Mouse (Mus musculus) heart, adult 9 months (tissue): ENCODE measurements around the gene Cmss1.

ENCODE experiments used
- DNase-seq, 2 experiments: peaks; one replicate each; pipeline ENCODE4 v3.0.0; 2022; ENCODE audit warnings: low spot score in 2 of 2

Cmss1 gene

GRCm38 (mm10) chr16:57558258-57558657 lies 48.4 kb downstream of the Cmss1 start:
- DNase-seq = no peak

- DNase-seq = no peak
Observed at GRCm38 (mm10) chr16:57556244-57556643, 50.4 kb downstream of the Cmss1 start.

- no peak for DNase-seq
Observed at GRCm38 (mm10) chr16:57555667-57556066, 51.0 kb downstream of the Cmss1 start.

GRCm38 (mm10) chr16:57554886-57555400 lies 51.7 kb downstream of the Cmss1 start:
- no peak for DNase-seq

- no peak for DNase-seq
Observed at GRCm38 (mm10) chr16:57553235-57553634, 53.4 kb downstream of the Cmss1 start.

GRCm38 (mm10) chr16:57552709-57553108 lies 54.0 kb downstream of the Cmss1 start:
- DNase-seq = no peak

GRCm38 (mm10) chr16:57551617-57552016 lies 55.0 kb downstream of the Cmss1 start:
- no peak for DNase-seq

- DNase-seq = no peak
Observed at GRCm38 (mm10) chr16:57550817-57551216, 55.8 kb downstream of the Cmss1 start.

GRCm38 (mm10) chr16:57550088-57550487 lies 56.6 kb downstream of the Cmss1 start:
- no peak for DNase-seq

GRCm38 (mm10) chr16:57549061-57550037 lies 57.3 kb downstream of the Cmss1 start:
- peak; percentile 84 to 85 for DNase-seq

GRCm38 (mm10) chr16:57548608-57549007 lies 58.1 kb downstream of the Cmss1 start:
- DNase-seq = no peak

- no peak for DNase-seq
Observed at GRCm38 (mm10) chr16:57546355-57546754, 60.3 kb downstream of the Cmss1 start.

- no peak for DNase-seq
Observed at GRCm38 (mm10) chr16:57544441-57544840, 62.2 kb downstream of the Cmss1 start.

- DNase-seq = no peak
Observed at GRCm38 (mm10) chr16:57543243-57543642, 63.4 kb downstream of the Cmss1 start.

- no peak for DNase-seq
Observed at GRCm38 (mm10) chr16:57536511-57536910, 70.2 kb downstream of the Cmss1 start.

- no peak for DNase-seq
Observed at GRCm38 (mm10) chr16:57534811-57535210, 71.9 kb downstream of the Cmss1 start.

- no peak for DNase-seq
Observed at GRCm38 (mm10) chr16:57534365-57534764, 72.3 kb downstream of the Cmss1 start.

GRCm38 (mm10) chr16:57532081-57532493 lies 74.6 kb downstream of the Cmss1 start:
- peak; percentile 43 to 56 for DNase-seq

GRCm38 (mm10) chr16:57530547-57530946 lies 76.1 kb downstream of the Cmss1 start:
- no peak for DNase-seq

- DNase-seq = no peak
Observed at GRCm38 (mm10) chr16:57528457-57528856, 78.2 kb downstream of the Cmss1 start.

GRCm38 (mm10) chr16:57526893-57527292 lies 79.8 kb downstream of the Cmss1 start:
- DNase-seq = no peak

GRCm38 (mm10) chr16:57525476-57525875 lies 81.2 kb downstream of the Cmss1 start:
- DNase-seq = no peak

GRCm38 (mm10) chr16:57525046-57525445 lies 81.6 kb downstream of the Cmss1 start:
- DNase-seq = no peak
